ENCODE assay signal across 8 mouse cellular contexts in genomic region chr8:71462786-71463185, GRCm38 (mm10). TPM values are rescaled to one million over a fixed set of nuclear protein-coding genes. Genes with fewer than 3 reads are reported as not detected.
A peak's percentile ranks its signal among the peaks of the same experiment; 100 is the strongest.
DNase-seq lines count a peak whose midpoint lies in the region; ATAC-seq and TF ChIP-seq lines count a peak whose summit lies in the region.

No protein-coding gene starts in this region.

- H3K4me1 ChIP-seq in spleen, adult 2 months (ENCODE audit: control insufficient read depth, insufficient read depth, insufficient read length), result peaks cover 21% of the 10 kb centered on the region
- H3K4me1 ChIP-seq in heart, embryonic 10.5 days, result peaks cover 41% of the 10 kb centered on the region
- H3K4me1 ChIP-seq in kidney, embryonic 15.5 days, result peaks cover 33% of the 10 kb centered on the region
- H3K4me1 ChIP-seq in lung, embryonic 14.5 days (ENCODE audit: insufficient read depth), result peaks cover 20% of the 10 kb centered on the region
- peaks cover 40% of the 10 kb centered on the region for H3K4me1 ChIP-seq in olfactory bulb, adult 2 months (ENCODE audit: control insufficient read depth, insufficient read depth, low read length)

- peak; percentile 58 to 77 for DNase-seq in spleen, adult 2 months (ENCODE audit: low read depth in 1 of 2, low spot score in 2 of 2)
- DNase-seq in spleen, adult 12 weeks (ENCODE audit: low spot score), result no peak
- DNase-seq in cerebellum, adult 9-11 months, result peak; percentile 85
- no peak for DNase-seq in heart, embryonic 10.5 days (ENCODE audit: low spot score)
- peak; percentile 66 for DNase-seq in lung, embryonic 14.5 days

- 3% methylated on average over 16 of the region's 16 CpGs for WGBS in spleen, adult 2 months
- WGBS in heart, embryonic 10.5 days, result 9% methylated on average over 16 of the region's 16 CpGs
- WGBS in kidney, embryonic 15.5 days, result 8% methylated on average over 16 of the region's 16 CpGs
- 3% methylated on average over 16 of the region's 16 CpGs for WGBS in lung, embryonic 14.5 days
- WGBS in olfactory bulb, adult 2 months, result 3% methylated on average over 16 of the region's 16 CpGs

- peak overlapping the region; percentile 76 for H3K27ac ChIP-seq in spleen, adult 2 months (ENCODE audit: insufficient read depth, low read length)
- peak overlapping the region; percentile 85 for H3K27ac ChIP-seq in heart, embryonic 10.5 days
- peak overlapping the region; percentile 85 for H3K27ac ChIP-seq in kidney, embryonic 15.5 days
- H3K27ac ChIP-seq in lung, embryonic 14.5 days (ENCODE audit: low read depth), result no peak overlapping the region; the same call in 1 of the 2 replicates
- peak overlapping the region; percentile 85 for H3K27ac ChIP-seq in olfactory bulb, adult 2 months (ENCODE audit: insufficient read depth, low read depth, low read length)

- peak overlapping the region; percentile 89 for H3K4me2 ChIP-seq in kidney, embryonic 15.5 days
- peak overlapping the region; percentile 86 for H3K4me2 ChIP-seq in lung, embryonic 14.5 days

- H3K36me3 ChIP-seq in spleen, adult 2 months (ENCODE audit: control insufficient read depth, insufficient read depth, low read length), result peaks cover 4% of the 10 kb centered on the region
- peaks cover 40% of the 10 kb centered on the region for H3K36me3 ChIP-seq in heart, embryonic 10.5 days
- H3K36me3 ChIP-seq in kidney, embryonic 15.5 days, result peaks cover 54% of the 10 kb centered on the region
- H3K36me3 ChIP-seq in lung, embryonic 14.5 days (ENCODE audit: insufficient read depth), result peaks cover 36% of the 10 kb centered on the region

- H3K9me3 ChIP-seq in heart, embryonic 10.5 days, result no peaks in the 10 kb centered on the region
- H3K9me3 ChIP-seq in kidney, embryonic 15.5 days (replicated peaks), result no peaks in the 10 kb centered on the region
- no peaks in the 10 kb centered on the region for H3K9me3 ChIP-seq in lung, embryonic 14.5 days (ENCODE audit: low read depth, low read length)

- TF ChIP-seq POLR2A in spleen, adult 2 months (IDR thresholded peaks at IDR 0.05; ENCODE audit: low read depth, low read length), result no peak
- TF ChIP-seq POLR2A in olfactory bulb, adult 2 months (IDR thresholded peaks at IDR 0.05; ENCODE audit: insufficient read depth, low read depth, low read length), result no peak

- no peak for TF ChIP-seq CTCF in spleen, adult 2 months (IDR thresholded peaks at IDR 0.05; ENCODE audit: extremely low read depth, insufficient read depth, insufficient read length, insufficient replicate concordance)
- TF ChIP-seq CTCF in lung, embryonic 14.5 days (IDR thresholded peaks at IDR 0.05; ENCODE audit: low read depth), result no peak
- no peak for TF ChIP-seq CTCF in olfactory bulb, adult 2 months (IDR thresholded peaks at IDR 0.05; ENCODE audit: insufficient read depth, low read depth, low read length)

- ATAC-seq in kidney, embryonic 15.5 days (replicated peaks; ENCODE audit: low FRiP score), result 0 out of 2 replicates have a peak, but pooled peaks have one; percentile 1
- ATAC-seq in lung, embryonic 14.5 days (ENCODE audit: insufficient read depth), result 0 out of 2 replicates have a peak, but pooled peaks have one; percentile 2
- ATAC-seq in megakaryocyte progenitor cell, adult 5-6 weeks (replicated peaks; ENCODE audit: poor library complexity), result no peak

- peak overlapping the region; percentile 72 for H3K4me3 ChIP-seq in spleen, adult 2 months (ENCODE audit: extremely low read depth, insufficient read depth, insufficient read length)
- peak overlapping the region; percentile 86 for H3K4me3 ChIP-seq in heart, embryonic 10.5 days
- peak overlapping the region; percentile 92 for H3K4me3 ChIP-seq in kidney, embryonic 15.5 days (replicated peaks)
- H3K4me3 ChIP-seq in lung, embryonic 14.5 days (ENCODE audit: low read depth, low read length), result peak overlapping the region; percentile 82
- peak overlapping the region; percentile 90 for H3K4me3 ChIP-seq in olfactory bulb, adult 2 months (ENCODE audit: insufficient read depth, low read depth, low read length)

- H3K27me3 ChIP-seq in spleen, adult 2 months (ENCODE audit: control insufficient read depth, insufficient read depth, low read length), result no peaks in the 10 kb centered on the region
- peaks cover 33% of the 10 kb centered on the region for H3K27me3 ChIP-seq in heart, embryonic 10.5 days (ENCODE audit: insufficient read depth, poor library complexity, severe bottlenecking)
- no peaks in the 10 kb centered on the region for H3K27me3 ChIP-seq in kidney, embryonic 15.5 days
- no peaks in the 10 kb centered on the region for H3K27me3 ChIP-seq in lung, embryonic 14.5 days (ENCODE audit: insufficient read depth, low read length)

- H3K9ac ChIP-seq in kidney, embryonic 15.5 days, result peak overlapping the region; percentile 79
- peak overlapping the region; percentile 76 for H3K9ac ChIP-seq in lung, embryonic 14.5 days

RNA-seq across cellular contexts. Expression of gene Abhd8, which starts 0.7 kb away (rescaled TPM):
- 55.1 and 75.0 TPM in 2 replicates for polyA plus RNA-seq in spleen, adult 2 months (2012; rRNA removed)
- polyA plus RNA-seq in heart, embryonic 10.5 days (2016; fragmentation: Nextera tagmentation; extraction: Ambion mirVana), result 34.5 and 41.5 TPM in 2 replicates
- 42.8 and 47.0 TPM in 2 replicates for polyA plus RNA-seq in kidney, embryonic 15.5 days (2015; fragmentation: Nextera tagmentation; extraction: Ambion mirVana)
- 36.6 and 47.8 TPM in 2 replicates for polyA plus RNA-seq in lung, embryonic 14.5 days (2014; fragmentation: Nextera tagmentation; extraction: Ambion mirVana)
- not detected in 2 replicates for polyA plus RNA-seq in olfactory bulb, adult 2 months (2012; ENCODE audit: insufficient read depth, insufficient read length, low replicate concordance, missing spikeins)
- total RNA-seq in megakaryocyte progenitor cell, adult 5-6 weeks (2015), result 2.3 and 3.1 TPM in 2 replicates
- 8.2 and 8.3 TPM in 2 replicates for total RNA-seq in megakaryocyte progenitor cell, adult 5-6 weeks (2017)

RNA-seq across cellular contexts. Expression of gene Mrpl34, which starts 2.0 kb away (rescaled TPM):
- polyA plus RNA-seq in spleen, adult 2 months (2012; rRNA removed), result 46.4 and 69.8 TPM in 2 replicates
- 172 and 181 TPM in 2 replicates for polyA plus RNA-seq in heart, embryonic 10.5 days (2016; fragmentation: Nextera tagmentation; extraction: Ambion mirVana)
- polyA plus RNA-seq in kidney, embryonic 15.5 days (2015; fragmentation: Nextera tagmentation; extraction: Ambion mirVana), result 178 and 198 TPM in 2 replicates
- polyA plus RNA-seq in lung, embryonic 14.5 days (2014; fragmentation: Nextera tagmentation; extraction: Ambion mirVana), result 134 and 135 TPM in 2 replicates
- polyA plus RNA-seq in olfactory bulb, adult 2 months (2012; ENCODE audit: insufficient read depth, insufficient read length, low replicate concordance, missing spikeins), result not detected in 2 replicates
- total RNA-seq in megakaryocyte progenitor cell, adult 5-6 weeks (2015), result 60.0 and 66.1 TPM in 2 replicates
- 50.2 and 53.6 TPM in 2 replicates for total RNA-seq in megakaryocyte progenitor cell, adult 5-6 weeks (2017)

RNA-seq across cellular contexts. Expression of gene Dda1, which starts 6.2 kb away (rescaled TPM):
- polyA plus RNA-seq in spleen, adult 2 months (2012; rRNA removed), result 67.8 and 83.4 TPM in 2 replicates
- 107 and 128 TPM in 2 replicates for polyA plus RNA-seq in heart, embryonic 10.5 days (2016; fragmentation: Nextera tagmentation; extraction: Ambion mirVana)
- polyA plus RNA-seq in kidney, embryonic 15.5 days (2015; fragmentation: Nextera tagmentation; extraction: Ambion mirVana), result 98.1 and 106 TPM in 2 replicates
- 101 and 111 TPM in 2 replicates for polyA plus RNA-seq in lung, embryonic 14.5 days (2014; fragmentation: Nextera tagmentation; extraction: Ambion mirVana)
- polyA plus RNA-seq in olfactory bulb, adult 2 months (2012; ENCODE audit: insufficient read depth, insufficient read length, low replicate concordance, missing spikeins), result not detected in 2 replicates
- 32.3 and 37.0 TPM in 2 replicates for total RNA-seq in megakaryocyte progenitor cell, adult 5-6 weeks (2015)
- total RNA-seq in megakaryocyte progenitor cell, adult 5-6 weeks (2017), result 14.1 and 14.7 TPM in 2 replicates

RNA-seq across cellular contexts. Expression of gene Ano8, which starts 23.0 kb away (rescaled TPM):
- polyA plus RNA-seq in spleen, adult 2 months (2012; rRNA removed), result 15.1 and 20.2 TPM in 2 replicates
- polyA plus RNA-seq in heart, embryonic 10.5 days (2016; fragmentation: Nextera tagmentation; extraction: Ambion mirVana), result 0.73 and 2.7 TPM in 2 replicates
- polyA plus RNA-seq in kidney, embryonic 15.5 days (2015; fragmentation: Nextera tagmentation; extraction: Ambion mirVana), result 1.4 and 2.0 TPM in 2 replicates
- polyA plus RNA-seq in lung, embryonic 14.5 days (2014; fragmentation: Nextera tagmentation; extraction: Ambion mirVana), result 2.4 and 3.1 TPM in 2 replicates
- not detected in 2 replicates for polyA plus RNA-seq in olfactory bulb, adult 2 months (2012; ENCODE audit: insufficient read depth, insufficient read length, low replicate concordance, missing spikeins)
- total RNA-seq in megakaryocyte progenitor cell, adult 5-6 weeks (2015), result 0.22 and 0.64 TPM in 2 replicates
- total RNA-seq in megakaryocyte progenitor cell, adult 5-6 weeks (2017), result 3.1 and 3.6 TPM in 2 replicates

RNA-seq across cellular contexts. Expression of gene Gtpbp3, which starts 25.1 kb away (rescaled TPM):
- polyA plus RNA-seq in spleen, adult 2 months (2012; rRNA removed), result 26.3 and 33.3 TPM in 2 replicates
- 13.2 and 14.7 TPM in 2 replicates for polyA plus RNA-seq in heart, embryonic 10.5 days (2016; fragmentation: Nextera tagmentation; extraction: Ambion mirVana)
- 21.3 and 22.9 TPM in 2 replicates for polyA plus RNA-seq in kidney, embryonic 15.5 days (2015; fragmentation: Nextera tagmentation; extraction: Ambion mirVana)
- polyA plus RNA-seq in lung, embryonic 14.5 days (2014; fragmentation: Nextera tagmentation; extraction: Ambion mirVana), result 7.6 and 9.6 TPM in 2 replicates
- not detected in 2 replicates for polyA plus RNA-seq in olfactory bulb, adult 2 months (2012; ENCODE audit: insufficient read depth, insufficient read length, low replicate concordance, missing spikeins)
- total RNA-seq in megakaryocyte progenitor cell, adult 5-6 weeks (2015), result 5.9 TPM in 2 replicates
- 23.4 and 26.5 TPM in 2 replicates for total RNA-seq in megakaryocyte progenitor cell, adult 5-6 weeks (2017)

Comparison
In these comparisons a context has a peak if more than half of its experiments do, and no peak if none do; other contexts are left out.
1. DNase-seq: peak in spleen, adult 2 months (2 of 2), cerebellum, adult 9-11 months (single experiment) and lung, embryonic 14.5 days (single experiment); none in spleen, adult 12 weeks (single experiment) and heart, embryonic 10.5 days (single experiment).
2. RNA of gene Mrpl34, which starts 2.0 kb away (polyA plus RNA-seq): 178 to 198 TPM in kidney, embryonic 15.5 days, 172 to 181 TPM in heart, embryonic 10.5 days, 134 to 135 TPM in lung, embryonic 14.5 days and 46.4 to 69.8 TPM in spleen, adult 2 months; not detected in olfactory bulb, adult 2 months; every median in the first group is over 10 times any median in the second.
3. Peak in every context shown above with its lines, with median percentiles within 50 percentile points of each other: H3K4me3 ChIP-seq.